Mouse (Mus musculus): ENCODE results near the gene Nrxn3.
A peak's percentile ranks its signal among the peaks of the same experiment; 100 is the strongest.

Gene Nrxn3

GRCm38 (mm10) chr12:88924896-88925295 is 202.2 kb downstream of the Nrxn3 start:
- DNase-seq (ENCODE audit: low read depth, low spot score) = peak; percentile 38

GRCm38 (mm10) chr12:88926306-88926705 is 203.6 kb downstream of the Nrxn3 start:
- DNase-seq (ENCODE audit: low read depth, low spot score) = no peak

- peak; percentile 40 for DNase-seq (ENCODE audit: low read depth, low spot score)
These were observed 209.0 kb downstream of the Nrxn3 start for GRCm38 (mm10) chr12:88931713-88932112.

GRCm38 (mm10) chr12:88939679-88940078 is 217.0 kb downstream of the Nrxn3 start:
- peak; percentile 40 for DNase-seq (ENCODE audit: low read depth, low spot score)

GRCm38 (mm10) chr12:88944967-88945366 is 222.3 kb downstream of the Nrxn3 start:
- no peak for DNase-seq (ENCODE audit: low read depth, low spot score)

- DNase-seq (ENCODE audit: low read depth, low spot score) = no peak
These were observed 227.2 kb downstream of the Nrxn3 start for GRCm38 (mm10) chr12:88949870-88950269.

- DNase-seq (ENCODE audit: low read depth, low spot score) = peak; percentile 75
These were observed 230.4 kb downstream of the Nrxn3 start for GRCm38 (mm10) chr12:88952937-88953600.

GRCm38 (mm10) chr12:88953801-88954200 is 231.1 kb downstream of the Nrxn3 start:
- peak; percentile 82 for DNase-seq (ENCODE audit: low read depth, low spot score)

- DNase-seq (ENCODE audit: low read depth, low spot score) = no peak
These were observed 234.8 kb downstream of the Nrxn3 start for GRCm38 (mm10) chr12:88957431-88957830.

- DNase-seq (ENCODE audit: low read depth, low spot score) = peak; percentile 90
These were observed 238.1 kb downstream of the Nrxn3 start for GRCm38 (mm10) chr12:88960817-88961216.

- no peak for DNase-seq (ENCODE audit: low read depth, low spot score)
These were observed 243.7 kb downstream of the Nrxn3 start for GRCm38 (mm10) chr12:88966329-88966728.

GRCm38 (mm10) chr12:88976621-88977020 is 253.9 kb downstream of the Nrxn3 start:
- no peak for DNase-seq (ENCODE audit: low read depth, low spot score)

- DNase-seq (ENCODE audit: low read depth, low spot score) = no peak
These were observed 261.1 kb downstream of the Nrxn3 start for GRCm38 (mm10) chr12:88983688-88984330.

- DNase-seq (ENCODE audit: low read depth, low spot score) = no peak
These were observed 261.7 kb downstream of the Nrxn3 start for GRCm38 (mm10) chr12:88984375-88984774.

GRCm38 (mm10) chr12:88984804-88985203 is 262.1 kb downstream of the Nrxn3 start:
- no peak for DNase-seq (ENCODE audit: low read depth, low spot score)

GRCm38 (mm10) chr12:88987046-88987445 is 264.4 kb downstream of the Nrxn3 start:
- no peak for DNase-seq (ENCODE audit: low read depth, low spot score)

GRCm38 (mm10) chr12:88990753-88991152 is 268.1 kb downstream of the Nrxn3 start:
- DNase-seq (ENCODE audit: low read depth, low spot score) = peak; percentile 58

GRCm38 (mm10) chr12:88992141-88992540 is 269.5 kb downstream of the Nrxn3 start:
- DNase-seq (ENCODE audit: low read depth, low spot score) = peak; percentile 75

GRCm38 (mm10) chr12:88993788-88994187 is 271.1 kb downstream of the Nrxn3 start:
- DNase-seq (ENCODE audit: low read depth, low spot score) = peak; percentile 74

GRCm38 (mm10) chr12:89016436-89016835 is 293.8 kb downstream of the Nrxn3 start:
- DNase-seq (ENCODE audit: low read depth, low spot score) = peak; percentile 59

GRCm38 (mm10) chr12:89025180-89025579 is 302.5 kb downstream of the Nrxn3 start:
- no peak for DNase-seq (ENCODE audit: low read depth, low spot score)

- no peak for DNase-seq (ENCODE audit: low read depth, low spot score)
These were observed 313.4 kb downstream of the Nrxn3 start for GRCm38 (mm10) chr12:89035984-89036618.

GRCm38 (mm10) chr12:89040151-89040550 is 317.5 kb downstream of the Nrxn3 start:
- peak; percentile 43 for DNase-seq (ENCODE audit: low read depth, low spot score)

All from brain, adult 2 months (tissue).